Mouse (Mus musculus): Measurements from ENCODE around the gene Cnot8.

Cnot8 gene

GRCm38 (mm10) chr11:58165072-58165471, 61.1 kb downstream of the Cnot8 start:
- DNase-seq (ENCODE audit: low read depth, low spot score), result no peak

GRCm38 (mm10) chr11:58167822-58168166, 63.8 kb downstream of the Cnot8 start:
- DNase-seq (ENCODE audit: low read depth, low spot score), result no peak

Measured in retina, adult 2 months (tissue).